Mouse (Mus musculus): ENCODE results near the gene Cops4. TPM values are rescaled to one million over a fixed set of nuclear protein-coding genes. Genes with fewer than 3 reads are reported as not detected.
A peak's percentile ranks its signal among the peaks of the same experiment; 100 is the strongest.

Gene Cops4
- polyA plus RNA-seq, 1 experiment from 2014 or later = 183 TPM

DNA sequence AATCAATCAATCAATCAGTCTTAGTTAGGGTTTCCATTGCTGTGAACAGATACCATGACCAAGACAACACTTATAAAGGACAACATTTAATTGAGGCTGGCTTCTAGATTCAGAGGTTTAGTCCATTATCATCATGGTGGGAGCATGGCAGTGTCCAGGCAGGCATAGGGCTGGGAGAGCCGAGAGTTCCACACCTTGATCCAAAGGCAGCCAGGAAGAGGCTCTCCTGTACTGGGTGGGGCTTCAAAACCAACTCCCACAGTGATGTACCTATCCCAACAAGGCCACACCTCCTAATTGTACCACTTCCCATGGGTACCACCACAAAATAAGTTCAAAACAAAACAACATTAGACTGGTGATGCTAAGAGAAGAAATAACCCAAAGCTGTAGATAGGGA is 32.0 kb downstream of the Cops4 start:
- Histone ChIP-seq H3K4me1 (replicated peaks; ENCODE audit: control insufficient read depth, insufficient read depth, low read length) (peaks cover 2% of the 10 kb centered on the region; the same call in 1 of the 2 replicates), H3K4me3 (ENCODE audit: low read depth, low read length) (no peak overlapping the region), H3K27ac (ENCODE audit: low read depth) (no peak overlapping the region), H3K27me3 (replicated peaks; ENCODE audit: control insufficient read depth, insufficient read depth, low read length) (no peaks in the 10 kb centered on the region), H3K36me3 (ENCODE audit: control insufficient read depth, insufficient read depth, low read length) (peaks cover 42% of the 10 kb centered on the region), H3K4me2 (ENCODE audit: low read length) (no peak overlapping the region), H3K9me3 (ENCODE audit: control insufficient read depth, low read length) (no peaks in the 10 kb centered on the region), H3K9ac (ENCODE audit: low read length) (no peak overlapping the region)
- ATAC-seq (replicated peaks; ENCODE audit: low FRiP score, low TSS enrichment, low read depth) (no peak), DNase-seq (ENCODE audit: low spot score) (no peak)
- WGBS = 80% methylated on average over 1 of the region's 1 CpGs

DNA sequence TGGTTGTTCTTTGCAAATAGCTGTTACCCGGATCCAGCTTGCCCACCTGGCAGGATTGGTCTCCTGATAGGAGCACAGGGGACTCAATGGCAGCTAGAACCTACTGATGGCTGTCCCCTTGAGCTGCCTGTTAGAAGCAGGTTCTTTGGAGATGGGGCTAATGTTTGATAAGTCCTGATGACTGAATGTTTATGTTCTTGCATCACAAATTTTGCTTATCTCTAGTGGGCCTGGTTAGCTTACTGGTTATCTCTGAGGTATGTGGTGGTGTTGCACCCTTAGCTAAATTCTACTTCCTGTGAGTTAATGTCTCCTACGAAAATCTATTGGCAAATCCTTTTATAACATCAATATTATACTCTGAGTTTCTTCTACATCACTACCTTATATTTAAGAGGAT is 33.8 kb downstream of the Cops4 start:
- WGBS = 62% methylated on average over 2 of the region's 2 CpGs
- Histone ChIP-seq H3K4me3 (ENCODE audit: low read depth, low read length) (no peak overlapping the region), H3K36me3 (ENCODE audit: control insufficient read depth, insufficient read depth, low read length) (peaks cover 25% of the 10 kb centered on the region), H3K27me3 (replicated peaks; ENCODE audit: control insufficient read depth, insufficient read depth, low read length) (no peaks in the 10 kb centered on the region), H3K4me1 (replicated peaks; ENCODE audit: control insufficient read depth, insufficient read depth, low read length) (peaks cover 2% of the 10 kb centered on the region; the same call in 1 of the 2 replicates), H3K9me3 (ENCODE audit: control insufficient read depth, low read length) (no peaks in the 10 kb centered on the region), H3K4me2 (ENCODE audit: low read length) (no peak overlapping the region), H3K27ac (ENCODE audit: low read depth) (no peak overlapping the region), H3K9ac (ENCODE audit: low read length) (no peak overlapping the region)
- no peak for DNase-seq (ENCODE audit: low spot score)
- ATAC-seq (replicated peaks; ENCODE audit: low FRiP score, low TSS enrichment, low read depth) = no peak

DNA sequence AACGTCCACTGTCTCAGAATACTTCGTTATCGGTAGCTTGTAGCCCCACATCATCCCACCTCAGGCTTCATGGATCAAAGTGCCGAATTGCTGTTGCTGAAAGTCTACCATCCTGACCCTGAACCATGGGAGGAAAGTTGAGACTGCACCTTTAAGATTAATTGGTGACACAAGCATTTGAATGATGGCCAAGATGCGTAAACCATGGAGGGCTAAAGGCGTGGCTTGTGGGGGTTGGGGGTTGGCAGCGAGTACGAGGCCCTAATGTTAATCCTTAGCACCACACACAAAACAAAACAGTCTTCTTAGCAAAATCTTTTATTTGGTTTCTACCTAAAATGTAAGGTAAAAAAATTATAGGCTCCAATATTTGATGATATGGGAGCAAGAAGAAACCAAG is 35.3 kb downstream of the Cops4 start:
- WGBS = 56% methylated on average over 8 of the region's 8 CpGs
- Histone ChIP-seq H3K4me1 (replicated peaks; ENCODE audit: control insufficient read depth, insufficient read depth, low read length) (peaks cover 2% of the 10 kb centered on the region; the same call in 1 of the 2 replicates), H3K9me3 (ENCODE audit: control insufficient read depth, low read length) (no peaks in the 10 kb centered on the region), H3K27me3 (replicated peaks; ENCODE audit: control insufficient read depth, insufficient read depth, low read length) (no peaks in the 10 kb centered on the region), H3K4me2 (ENCODE audit: low read length) (no peak overlapping the region), H3K4me3 (ENCODE audit: low read depth, low read length) (no peak overlapping the region), H3K9ac (ENCODE audit: low read length) (no peak overlapping the region), H3K36me3 (ENCODE audit: control insufficient read depth, insufficient read depth, low read length) (peaks cover 17% of the 10 kb centered on the region), H3K27ac (ENCODE audit: low read depth) (no peak overlapping the region)
- no peak for ATAC-seq (replicated peaks; ENCODE audit: low FRiP score, low TSS enrichment, low read depth)
- DNase-seq (ENCODE audit: low spot score) = no peak

DNA sequence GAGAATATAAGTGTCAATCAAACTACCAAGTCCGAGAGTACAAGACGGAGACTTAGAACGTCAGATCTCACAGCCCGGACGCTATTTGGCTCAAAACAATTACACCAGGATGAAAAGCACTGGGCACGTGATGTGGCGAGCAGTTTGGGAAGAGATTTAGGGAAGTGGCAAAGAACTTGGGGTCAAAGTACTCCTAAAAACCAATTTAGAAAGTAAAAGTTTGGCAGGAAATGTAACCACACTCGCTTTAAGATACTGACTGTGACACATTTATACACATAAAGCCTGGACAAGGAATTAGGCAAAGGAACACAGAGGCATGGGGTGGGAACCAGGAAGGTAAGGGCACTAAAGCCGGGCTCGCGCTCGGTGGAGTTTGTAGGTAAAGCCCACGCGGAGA is 38.9 kb downstream of the Cops4 start:
- H3K27me3 ChIP-seq (replicated peaks; ENCODE audit: control insufficient read depth, insufficient read depth, low read length) = no peaks in the 10 kb centered on the region
- H3K9ac ChIP-seq (ENCODE audit: low read length) = no peak overlapping the region
- H3K4me3 ChIP-seq (ENCODE audit: low read depth, low read length) = no peak overlapping the region
- peaks cover 11% of the 10 kb centered on the region; the same call in 1 of the 2 replicates for H3K36me3 ChIP-seq (ENCODE audit: control insufficient read depth, insufficient read depth, low read length)
- H3K4me2 ChIP-seq (ENCODE audit: low read length) = no peak overlapping the region
- ATAC-seq (replicated peaks; ENCODE audit: low FRiP score, low TSS enrichment, low read depth) (no peak), DNase-seq (ENCODE audit: low spot score) (no peak)
- H3K27ac ChIP-seq (ENCODE audit: low read depth) = no peak overlapping the region
- 82% methylated on average over 14 of the region's 14 CpGs for WGBS
- H3K9me3 ChIP-seq (ENCODE audit: control insufficient read depth, low read length) = no peaks in the 10 kb centered on the region
- no peaks in the 10 kb centered on the region for H3K4me1 ChIP-seq (replicated peaks; ENCODE audit: control insufficient read depth, insufficient read depth, low read length)

DNA sequence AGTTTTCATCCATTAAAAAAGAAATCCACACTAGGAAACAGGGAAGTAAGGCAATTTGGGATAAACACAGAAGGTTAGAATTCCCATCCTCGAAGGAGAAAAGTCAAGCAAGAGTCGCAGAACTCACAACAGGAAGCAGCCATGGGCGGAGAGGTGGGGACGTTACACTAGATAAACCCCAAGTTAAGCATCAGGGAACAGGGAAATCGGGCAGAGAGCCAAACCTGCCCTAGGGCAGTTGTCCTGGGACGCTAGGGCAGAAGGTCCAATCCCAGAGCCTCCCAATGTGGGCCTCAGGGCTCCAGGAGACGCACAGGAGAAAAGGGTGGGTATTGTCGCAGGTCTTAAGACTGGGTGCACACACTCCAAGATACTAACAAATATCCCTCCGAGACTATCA is 39.4 kb downstream of the Cops4 start:
- Histone ChIP-seq H3K4me3 (ENCODE audit: low read depth, low read length) (no peak overlapping the region), H3K4me1 (replicated peaks; ENCODE audit: control insufficient read depth, insufficient read depth, low read length) (no peaks in the 10 kb centered on the region), H3K27ac (ENCODE audit: low read depth) (no peak overlapping the region), H3K27me3 (replicated peaks; ENCODE audit: control insufficient read depth, insufficient read depth, low read length) (no peaks in the 10 kb centered on the region), H3K9me3 (ENCODE audit: control insufficient read depth, low read length) (no peaks in the 10 kb centered on the region), H3K4me2 (ENCODE audit: low read length) (no peak overlapping the region), H3K36me3 (ENCODE audit: control insufficient read depth, insufficient read depth, low read length) (peaks cover 11% of the 10 kb centered on the region; the same call in 1 of the 2 replicates), H3K9ac (ENCODE audit: low read length) (no peak overlapping the region)
- 68% methylated on average over 9 of the region's 9 CpGs for WGBS
- ATAC-seq (replicated peaks; ENCODE audit: low FRiP score, low TSS enrichment, low read depth) (no peak), DNase-seq (ENCODE audit: low spot score) (no peak)

DNA sequence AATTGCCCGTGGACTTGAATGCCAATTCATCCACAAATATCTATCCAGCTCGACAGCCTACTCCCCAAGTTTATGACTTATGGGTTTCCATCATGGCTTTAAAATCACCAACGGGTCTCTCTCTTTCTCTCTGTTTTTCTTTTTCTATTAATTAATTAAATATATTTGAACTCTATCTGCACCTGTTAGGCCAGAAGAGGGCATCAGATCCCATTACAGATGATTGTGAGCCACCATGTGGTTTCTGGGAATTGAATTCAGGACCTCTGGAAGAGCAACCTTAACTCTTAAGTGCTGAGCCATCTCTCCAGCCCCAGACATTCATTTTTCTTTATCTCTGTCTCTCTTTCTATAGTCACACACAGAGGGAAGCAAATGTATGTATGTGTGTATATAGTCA is 40.7 kb downstream of the Cops4 start:
- Histone ChIP-seq H3K4me3 (ENCODE audit: low read depth, low read length) (no peak overlapping the region), H3K4me2 (ENCODE audit: low read length) (no peak overlapping the region), H3K27ac (ENCODE audit: low read depth) (no peak overlapping the region), H3K9ac (ENCODE audit: low read length) (no peak overlapping the region), H3K4me1 (replicated peaks; ENCODE audit: control insufficient read depth, insufficient read depth, low read length) (no peaks in the 10 kb centered on the region), H3K9me3 (ENCODE audit: control insufficient read depth, low read length) (no peaks in the 10 kb centered on the region), H3K27me3 (replicated peaks; ENCODE audit: control insufficient read depth, insufficient read depth, low read length) (no peaks in the 10 kb centered on the region), H3K36me3 (ENCODE audit: control insufficient read depth, insufficient read depth, low read length) (peaks cover 11% of the 10 kb centered on the region; the same call in 1 of the 2 replicates)
- ATAC-seq (replicated peaks; ENCODE audit: low FRiP score, low TSS enrichment, low read depth) (no peak), DNase-seq (ENCODE audit: low spot score) (no peak)
- 84% methylated on average over 3 of the region's 3 CpGs for WGBS

DNA sequence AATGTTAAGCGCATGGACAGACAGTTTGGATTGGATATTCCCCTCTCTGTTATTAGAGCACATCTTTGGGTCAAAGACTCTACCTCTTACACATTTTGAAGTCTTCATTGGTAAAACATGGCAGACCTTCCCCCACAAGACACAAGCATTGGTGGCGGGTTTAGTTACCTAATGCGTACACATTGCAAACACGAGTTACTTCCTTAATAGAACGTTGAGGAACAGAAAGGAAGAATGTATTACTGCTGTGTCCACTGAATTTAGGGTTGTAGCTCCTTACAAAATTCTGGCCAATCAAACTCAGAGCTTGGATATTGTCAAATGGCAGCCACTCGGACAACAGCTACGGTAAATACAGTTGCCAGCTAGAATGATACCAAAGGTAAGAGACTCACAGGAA is 41.2 kb downstream of the Cops4 start:
- no peak overlapping the region for H3K4me2 ChIP-seq (ENCODE audit: low read length)
- H3K4me1 ChIP-seq (replicated peaks; ENCODE audit: control insufficient read depth, insufficient read depth, low read length) = no peaks in the 10 kb centered on the region
- no peaks in the 10 kb centered on the region for H3K27me3 ChIP-seq (replicated peaks; ENCODE audit: control insufficient read depth, insufficient read depth, low read length)
- no peak overlapping the region for H3K27ac ChIP-seq (ENCODE audit: low read depth)
- H3K9ac ChIP-seq (ENCODE audit: low read length) = no peak overlapping the region
- DNase-seq (ENCODE audit: low spot score) (no peak), ATAC-seq (replicated peaks; ENCODE audit: low FRiP score, low TSS enrichment, low read depth) (no peak)
- peaks cover 11% of the 10 kb centered on the region; the same call in 1 of the 2 replicates for H3K36me3 ChIP-seq (ENCODE audit: control insufficient read depth, insufficient read depth, low read length)
- WGBS = 91% methylated on average over 7 of the region's 7 CpGs
- H3K9me3 ChIP-seq (ENCODE audit: control insufficient read depth, low read length) = no peaks in the 10 kb centered on the region
- no peak overlapping the region for H3K4me3 ChIP-seq (ENCODE audit: low read depth, low read length)

DNA sequence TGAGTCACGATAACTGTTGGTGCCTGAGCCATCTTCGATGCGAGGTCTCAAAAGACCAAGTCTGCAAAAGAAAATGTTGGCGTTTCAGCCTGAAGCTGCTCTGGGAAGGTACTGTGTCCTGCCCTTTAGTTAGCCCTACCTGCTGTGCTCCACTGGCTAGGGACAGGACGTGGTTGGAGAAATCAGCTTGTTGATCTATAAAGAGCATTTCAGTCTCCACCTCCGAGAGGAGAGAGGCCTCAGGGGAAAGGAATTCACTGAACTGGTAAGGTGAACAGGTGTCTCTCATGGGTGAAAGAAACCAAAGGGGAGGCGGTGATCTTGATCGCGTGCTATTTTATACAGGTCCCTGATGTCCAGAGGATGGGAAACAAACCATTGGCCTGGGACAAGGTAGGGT is 44.6 kb downstream of the Cops4 start:
- H3K9ac ChIP-seq (ENCODE audit: low read length) = no peak overlapping the region
- H3K27ac ChIP-seq (ENCODE audit: low read depth) = no peak overlapping the region
- DNase-seq (ENCODE audit: low spot score) (no peak), ATAC-seq (replicated peaks; ENCODE audit: low FRiP score, low TSS enrichment, low read depth) (no peak)
- WGBS = 88% methylated on average over 9 of the region's 9 CpGs
- no peak overlapping the region for H3K4me2 ChIP-seq (ENCODE audit: low read length)
- H3K9me3 ChIP-seq (ENCODE audit: control insufficient read depth, low read length) = no peaks in the 10 kb centered on the region
- H3K4me3 ChIP-seq (ENCODE audit: low read depth, low read length) = no peak overlapping the region
- H3K27me3 ChIP-seq (replicated peaks; ENCODE audit: control insufficient read depth, insufficient read depth, low read length) = no peaks in the 10 kb centered on the region
- H3K4me1 ChIP-seq (replicated peaks; ENCODE audit: control insufficient read depth, insufficient read depth, low read length) = peaks cover 8% of the 10 kb centered on the region; the same call in 1 of the 2 replicates
- H3K36me3 ChIP-seq (ENCODE audit: control insufficient read depth, insufficient read depth, low read length) = peaks cover 9% of the 10 kb centered on the region; the same call in 1 of the 2 replicates

DNA sequence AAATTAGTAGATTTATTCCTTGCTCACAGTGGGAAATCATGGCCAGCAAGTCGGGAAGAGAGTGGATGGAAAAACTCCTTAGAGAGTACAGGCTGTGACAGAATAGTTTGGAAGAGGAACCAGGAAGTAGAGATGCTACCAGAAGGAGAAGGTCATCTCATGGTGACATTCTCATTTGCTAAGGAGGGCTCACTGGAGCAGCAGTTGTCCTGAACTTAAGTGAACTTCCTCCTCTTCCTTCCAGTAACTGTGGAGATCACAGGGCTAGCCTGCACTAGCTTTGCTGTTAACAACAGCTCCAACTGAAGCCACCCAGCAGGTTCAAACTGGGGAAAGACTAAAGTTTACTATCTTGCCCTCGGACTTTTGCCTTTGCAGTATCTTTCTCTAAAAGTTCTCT is 48.7 kb downstream of the Cops4 start:
- WGBS = 76% methylated on average over 2 of the region's 2 CpGs
- no peak for ATAC-seq (replicated peaks; ENCODE audit: low FRiP score, low TSS enrichment, low read depth)
- peak overlapping the region; percentile 16 for H3K27ac ChIP-seq (ENCODE audit: low read depth)

More for the DNA sequence above, 48.7 kb downstream of the Cops4 start:
- H3K9me3 ChIP-seq (ENCODE audit: control insufficient read depth, low read length) = no peaks in the 10 kb centered on the region
- no peak overlapping the region for H3K4me3 ChIP-seq (ENCODE audit: low read depth, low read length)
- no peaks in the 10 kb centered on the region for H3K36me3 ChIP-seq (ENCODE audit: control insufficient read depth, insufficient read depth, low read length)
- no peak overlapping the region for H3K9ac ChIP-seq (ENCODE audit: low read length)
- H3K4me1 ChIP-seq (replicated peaks; ENCODE audit: control insufficient read depth, insufficient read depth, low read length) = peaks cover 11% of the 10 kb centered on the region
- no peak for DNase-seq (ENCODE audit: low spot score)
- no peaks in the 10 kb centered on the region for H3K27me3 ChIP-seq (replicated peaks; ENCODE audit: control insufficient read depth, insufficient read depth, low read length)
- H3K4me2 ChIP-seq (ENCODE audit: low read length) = peak overlapping the region; percentile 36
